Mouse (Mus musculus): ENCODE results near the gene Inpp5f.
"Not testable (repeated sequence)": the region's sequence is repeated elsewhere in the genome, so short reads cannot be mapped to it uniquely, and the experiment has no call there.

Inpp5f gene

DNA sequence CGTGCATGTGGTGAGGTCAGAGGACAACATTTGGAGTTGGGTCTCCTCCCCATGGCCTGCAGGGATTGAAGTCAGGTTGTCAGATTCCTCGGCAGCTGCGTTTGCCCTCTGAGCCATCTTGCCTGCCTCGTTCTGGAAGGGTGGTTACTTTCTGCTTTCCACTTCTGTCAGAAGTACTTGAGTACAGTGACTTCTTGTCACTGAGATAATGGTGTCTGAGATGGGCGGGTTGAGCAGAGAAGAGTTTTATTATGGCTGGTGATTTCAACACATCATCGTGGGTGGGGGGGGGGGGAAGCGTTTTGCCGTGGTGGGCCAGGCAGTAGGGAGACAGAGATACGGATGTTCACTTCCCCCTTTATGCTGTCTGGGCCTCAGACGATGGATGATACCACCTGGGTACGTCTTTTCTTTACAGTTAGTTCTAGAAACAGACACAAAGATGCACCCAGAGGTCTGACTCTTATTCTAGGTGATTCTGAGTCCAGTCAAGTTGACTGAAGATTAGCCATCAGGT lies 53.8 kb downstream of the Inpp5f start:
- DNase-seq (ENCODE audit: low read depth): no peak

DNA sequence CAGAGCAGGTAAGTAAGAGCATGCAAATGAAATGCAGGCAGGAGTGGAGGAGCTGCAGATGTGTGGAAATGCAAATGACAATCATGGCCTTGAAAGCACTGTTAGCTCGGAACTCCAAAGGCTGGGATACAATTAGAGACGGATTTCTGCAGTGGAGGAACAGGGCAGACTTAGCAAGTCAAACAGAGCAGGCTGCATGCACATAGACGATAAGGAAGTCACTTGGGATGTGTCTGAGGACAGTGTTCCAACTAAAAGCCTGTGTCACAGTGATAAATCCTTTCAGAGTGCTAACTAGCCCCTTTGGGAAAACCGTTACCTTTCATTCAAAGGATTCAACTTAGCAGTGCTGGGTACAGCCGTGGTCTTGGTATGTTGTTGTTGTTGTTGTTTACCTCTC lies 56.7 kb downstream of the Inpp5f start:
- DNase-seq (ENCODE audit: low read depth): no peak

DNA sequence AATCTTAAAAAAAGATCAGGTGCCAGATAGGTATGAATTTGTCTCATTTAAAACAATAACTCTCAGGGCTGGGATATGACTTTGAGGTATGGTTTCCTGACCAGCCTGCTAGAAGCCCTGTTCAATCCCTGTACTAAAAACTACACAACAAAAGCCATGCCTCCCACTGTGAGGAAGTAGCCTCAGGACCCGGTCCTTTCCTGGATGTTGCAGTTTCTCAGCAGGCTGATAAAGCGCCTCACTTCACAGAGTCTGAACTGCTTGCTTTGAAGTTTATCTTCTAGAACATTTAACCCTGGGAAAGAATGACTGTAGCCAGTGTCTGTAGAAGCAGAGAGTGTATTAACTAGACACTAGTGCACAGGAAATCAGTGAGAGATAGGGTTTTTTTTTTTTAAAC lies 57.7 kb downstream of the Inpp5f start:
- no peak for DNase-seq (ENCODE audit: low read depth)

DNA sequence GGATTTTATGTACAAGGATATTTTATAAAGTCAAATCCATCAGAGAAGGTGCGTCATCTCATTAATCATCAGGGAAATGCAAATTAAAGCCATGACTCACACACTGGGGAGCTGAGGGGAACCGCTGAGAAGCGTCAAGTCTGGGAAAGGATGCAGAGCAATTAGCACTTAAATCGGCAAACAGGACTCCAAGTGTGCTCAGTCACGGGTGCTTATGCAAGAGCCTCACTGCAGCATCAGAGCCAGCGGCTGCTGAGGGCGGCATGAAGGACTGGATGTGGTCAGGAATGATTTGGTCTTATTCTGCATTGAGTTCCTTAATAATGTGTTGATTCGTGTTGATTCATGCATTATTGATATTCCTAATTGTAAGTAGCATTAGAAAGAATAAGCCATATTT lies 60.8 kb downstream of the Inpp5f start:
- peak; percentile 78 for DNase-seq (ENCODE audit: low read depth)

DNA sequence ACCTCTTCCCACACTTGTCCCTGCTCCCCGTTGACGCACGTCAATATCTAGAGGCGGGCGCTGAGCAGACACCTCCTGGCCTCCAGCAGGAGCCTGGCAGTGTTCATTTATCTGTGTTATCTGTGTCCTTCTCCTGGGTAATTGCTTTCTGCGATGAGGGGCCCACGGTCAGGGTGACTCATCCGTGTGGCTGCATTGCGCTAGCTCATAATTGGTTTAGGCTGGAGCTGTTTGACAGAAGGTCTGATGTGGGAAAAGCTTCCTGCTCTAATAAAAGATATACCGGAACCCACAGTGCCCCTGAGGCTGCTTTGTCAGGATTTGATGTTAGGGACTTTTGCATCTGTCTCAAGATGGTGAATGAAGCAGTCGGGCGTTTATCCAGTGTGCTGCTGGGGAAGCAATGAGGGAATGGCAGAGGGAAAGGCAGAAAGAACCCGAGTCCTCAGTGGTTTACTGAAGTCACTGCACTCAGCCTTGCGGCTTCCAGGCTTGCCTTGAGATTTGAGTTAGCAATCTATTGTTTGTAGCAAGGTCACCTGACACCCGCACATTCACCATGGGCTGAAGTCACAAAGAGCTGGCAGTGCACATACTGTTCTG lies 61.4 kb downstream of the Inpp5f start:
- DNase-seq (ENCODE audit: low read depth): peak; percentile 62

DNA sequence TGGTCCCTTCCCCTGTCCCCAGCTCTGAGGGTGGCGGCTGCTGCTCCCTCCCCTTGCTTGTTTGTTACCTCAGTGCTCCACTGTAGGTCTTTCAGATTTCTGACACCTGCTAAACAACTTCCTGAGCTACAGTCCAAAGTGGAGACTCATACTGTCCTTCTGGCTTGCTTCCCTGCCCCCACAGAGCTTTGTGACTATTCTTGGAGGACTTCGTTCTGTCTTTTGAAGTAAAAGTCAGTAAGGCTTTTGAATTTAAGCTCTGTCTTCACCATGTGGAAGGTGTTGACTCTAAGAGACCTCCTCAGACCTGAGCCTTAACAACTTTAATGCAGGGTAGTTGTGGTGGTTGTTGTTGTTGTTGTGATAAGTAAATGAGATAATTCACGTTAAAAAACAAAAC lies 67.4 kb downstream of the Inpp5f start:
- no peak for DNase-seq (ENCODE audit: low read depth)

DNA sequence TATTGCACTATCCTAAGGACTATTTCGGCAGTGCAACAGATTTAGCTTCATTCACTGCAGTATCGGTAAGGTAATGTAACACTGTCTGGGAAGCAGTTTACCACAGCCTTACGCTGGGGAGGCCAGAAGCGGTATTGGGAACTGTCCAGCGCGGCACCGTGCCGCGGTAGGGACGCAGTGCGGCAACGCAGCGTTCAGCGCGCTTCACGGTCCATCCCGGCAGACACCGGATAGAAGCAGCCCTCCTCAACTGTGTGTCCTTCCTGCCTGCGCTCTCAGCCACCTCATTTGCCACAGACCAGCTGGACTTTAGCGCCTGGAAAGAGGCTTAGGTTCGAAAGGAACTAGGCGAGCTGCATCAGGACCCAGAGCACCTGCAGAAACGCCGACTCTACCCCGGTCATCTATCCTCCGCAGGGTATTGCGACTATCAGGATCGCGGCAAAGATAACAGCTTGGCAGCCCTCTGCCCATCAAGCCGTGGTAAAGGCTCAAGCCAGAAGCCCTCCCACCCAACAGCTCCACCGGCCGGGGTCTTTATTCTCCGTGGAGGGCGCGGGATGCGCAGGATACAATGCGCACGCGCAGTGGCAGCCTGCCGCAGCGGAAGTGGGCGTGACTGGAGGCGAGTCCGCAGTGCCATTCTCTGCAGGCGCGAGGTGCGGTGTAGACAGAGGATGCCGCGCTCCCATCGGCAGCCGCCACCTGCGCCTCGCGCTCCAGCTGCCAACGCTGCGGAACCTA lies 76.9 kb downstream of the Inpp5f start:
- DNase-seq (ENCODE audit: low read depth): no peak

DNA sequence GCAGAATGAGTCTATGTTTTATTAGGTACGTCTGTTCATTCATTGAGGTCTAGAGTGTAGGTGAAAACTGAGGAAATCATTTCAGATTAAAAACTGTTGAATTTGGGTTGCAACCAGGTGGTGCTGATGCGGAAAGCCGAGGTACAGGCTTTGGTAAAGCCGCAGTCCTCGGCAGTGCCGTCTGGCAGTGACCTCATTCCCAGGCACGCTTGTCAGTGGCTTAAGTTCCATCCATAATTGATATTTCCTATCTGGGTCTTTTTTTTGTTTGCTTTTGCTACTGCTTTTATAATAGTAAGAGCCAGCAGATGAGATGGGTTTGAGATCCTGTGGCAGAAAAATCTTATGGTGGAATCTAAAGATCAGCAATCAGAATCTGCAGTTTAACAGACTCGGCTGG lies 78.2 kb downstream of the Inpp5f start:
- DNase-seq (ENCODE audit: low read depth): no peak

DNA sequence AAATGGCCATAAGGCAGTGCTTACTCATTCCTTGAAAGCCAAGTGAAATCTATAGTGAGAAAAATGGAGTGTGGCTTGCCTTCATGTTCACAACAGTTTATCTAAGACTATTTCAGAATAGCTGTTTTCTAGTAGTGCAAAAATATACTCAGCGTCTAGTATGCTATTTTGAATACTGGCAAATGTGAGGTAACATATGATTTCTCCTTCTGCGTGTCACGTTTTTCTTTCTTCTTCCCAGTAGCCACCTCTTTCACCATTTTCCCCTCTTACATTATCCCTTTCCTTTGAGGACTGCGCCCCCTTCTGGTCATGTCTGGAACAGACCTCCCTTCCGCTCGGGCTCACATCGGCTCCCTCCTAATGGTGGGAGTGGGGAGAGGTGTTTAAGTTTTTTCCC lies 78.9 kb downstream of the Inpp5f start:
- DNase-seq (ENCODE audit: low read depth): peak; percentile 51

DNA sequence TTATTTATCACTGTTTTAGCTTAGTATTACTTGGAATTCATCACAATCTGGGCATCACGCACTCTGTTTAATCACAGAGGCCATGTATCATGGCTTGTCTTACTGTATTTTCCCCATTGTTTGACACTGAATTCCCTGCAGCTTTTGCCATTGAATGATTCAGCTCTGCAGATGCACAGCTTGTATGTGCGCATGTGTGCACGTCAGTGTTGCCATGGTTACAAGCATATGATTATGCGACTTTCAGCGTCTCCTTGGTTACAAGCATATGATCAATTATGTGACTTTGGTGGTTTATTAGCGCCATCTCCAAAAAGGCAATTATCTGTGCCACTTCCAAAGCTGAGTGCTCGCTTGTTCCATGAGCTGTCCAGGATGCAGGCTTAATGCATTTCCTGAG lies 79.7 kb downstream of the Inpp5f start:
- DNase-seq (ENCODE audit: low read depth): no peak

DNA sequence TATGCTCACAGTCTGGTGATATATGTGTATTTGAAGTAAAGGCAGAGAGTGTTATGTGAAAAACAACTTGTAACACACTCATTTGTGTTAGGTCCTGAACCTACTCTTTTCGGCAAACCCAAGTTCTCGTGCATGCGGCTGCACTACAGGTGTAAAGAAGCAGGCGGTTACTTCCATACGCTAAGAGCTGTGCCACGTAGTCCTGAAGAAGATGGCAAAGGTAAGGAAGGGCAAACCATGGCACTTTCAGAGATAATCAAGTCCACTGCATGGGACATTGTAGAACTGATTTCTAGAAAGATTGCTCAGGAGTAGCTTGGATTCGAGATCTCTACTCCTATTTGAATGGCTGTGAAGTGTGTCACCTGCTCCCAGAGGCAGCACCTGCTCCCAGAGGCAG lies 81.0 kb downstream of the Inpp5f start:
- no peak for DNase-seq (ENCODE audit: low read depth)

DNA sequence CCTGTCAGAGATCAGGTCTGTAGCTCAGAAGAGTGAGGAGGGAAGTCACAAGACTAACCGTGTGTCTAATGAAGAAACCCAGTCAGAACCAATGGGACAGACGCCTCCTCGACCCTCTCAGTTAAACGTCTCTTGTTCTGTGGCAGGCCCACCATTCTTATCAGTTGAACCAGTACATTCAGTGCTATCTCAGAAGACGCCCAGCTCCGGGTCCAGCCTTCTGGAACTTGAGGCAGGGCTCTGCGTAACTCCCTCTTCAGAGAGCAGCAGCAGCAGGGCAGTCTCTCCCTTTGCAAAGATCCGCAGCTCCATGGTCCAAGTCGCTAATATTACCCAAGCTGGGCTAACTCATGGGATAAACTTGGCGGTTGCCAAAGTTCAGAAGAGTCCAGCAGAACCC lies 83.7 kb downstream of the Inpp5f start:
- DNase-seq (ENCODE audit: low read depth): no peak

DNA sequence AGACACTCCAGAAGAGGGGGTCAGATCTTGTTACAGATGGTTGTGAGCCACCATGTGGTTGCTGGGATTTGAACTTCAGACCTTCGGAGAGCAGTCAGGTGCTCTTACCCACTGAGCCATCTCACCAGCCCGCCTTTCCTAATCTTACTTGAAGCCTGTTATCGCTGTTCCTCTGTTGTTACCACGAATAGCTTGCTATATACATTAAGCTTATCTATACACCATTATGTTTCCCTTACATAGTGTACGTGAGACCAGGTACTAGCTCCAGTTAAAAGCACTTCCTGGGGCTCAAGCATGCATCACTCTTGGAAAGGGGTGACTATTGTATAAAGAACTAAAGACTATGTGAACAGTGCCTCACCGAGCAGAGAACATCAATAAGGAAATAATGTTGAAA lies 88.8 kb downstream of the Inpp5f start:
- not testable (repeated sequence) for DNase-seq (ENCODE audit: low read depth)

DNA sequence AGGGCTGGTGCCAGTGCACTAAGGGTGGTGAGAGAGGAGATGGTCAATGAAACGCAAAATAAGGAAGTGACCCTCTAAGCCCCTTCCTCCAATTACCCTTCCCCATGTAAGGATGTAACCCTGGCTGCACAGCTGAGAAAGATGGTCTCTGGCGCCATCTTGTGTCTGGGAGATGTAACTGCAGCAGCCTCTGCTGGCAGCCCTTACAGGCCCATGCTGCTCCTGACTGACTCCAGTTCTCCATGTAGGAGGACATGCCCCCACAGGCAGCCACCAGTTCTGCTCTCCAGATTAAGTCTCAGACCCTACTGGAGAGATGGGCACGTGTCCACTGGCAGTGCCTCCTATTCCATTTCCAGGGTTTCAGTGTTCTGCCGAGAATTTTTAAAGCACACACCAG lies 94.6 kb downstream of the Inpp5f start:
- no peak for DNase-seq (ENCODE audit: low read depth)

DNA sequence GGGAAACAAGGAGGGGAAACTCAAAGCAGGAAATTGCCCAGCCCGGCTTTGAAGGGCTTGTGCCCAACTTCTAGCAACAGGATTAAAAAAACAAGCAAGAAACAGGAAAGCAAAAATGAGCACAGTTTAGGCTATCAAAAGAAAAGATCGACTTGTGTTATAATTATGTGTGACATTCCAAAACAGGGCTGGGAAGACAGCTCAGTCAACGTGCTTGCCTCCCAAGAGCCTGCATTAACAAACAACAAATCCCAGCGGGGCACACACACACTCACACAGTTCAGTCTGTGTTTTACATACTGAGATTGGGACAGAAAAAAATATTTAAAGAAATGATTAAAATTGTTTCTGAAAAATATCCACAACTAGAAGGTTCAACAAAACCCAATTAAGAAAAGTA lies 106.9 kb downstream of the Inpp5f start:
- DNase-seq (ENCODE audit: low read depth): no peak

DNA sequence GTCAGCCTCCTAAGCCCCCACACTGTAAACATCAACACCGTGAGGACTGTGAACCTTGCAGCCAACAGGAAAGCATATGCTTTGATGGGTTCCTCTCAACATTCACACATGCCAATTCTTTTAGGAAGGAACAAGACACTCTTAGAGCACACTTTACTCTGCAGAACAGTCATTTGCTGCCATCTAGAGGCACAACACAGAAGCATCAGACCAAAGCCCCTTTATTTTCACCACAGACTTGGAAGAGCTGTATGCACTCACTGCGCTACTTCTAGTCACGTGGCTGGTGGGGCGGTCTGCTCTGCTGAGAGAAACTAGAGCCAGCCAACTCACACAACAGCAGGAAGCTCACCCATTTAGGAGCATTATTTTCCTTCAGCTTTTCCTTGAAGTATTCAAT lies 113.6 kb downstream of the Inpp5f start:
- DNase-seq (ENCODE audit: low read depth): peak; percentile 90

DNA sequence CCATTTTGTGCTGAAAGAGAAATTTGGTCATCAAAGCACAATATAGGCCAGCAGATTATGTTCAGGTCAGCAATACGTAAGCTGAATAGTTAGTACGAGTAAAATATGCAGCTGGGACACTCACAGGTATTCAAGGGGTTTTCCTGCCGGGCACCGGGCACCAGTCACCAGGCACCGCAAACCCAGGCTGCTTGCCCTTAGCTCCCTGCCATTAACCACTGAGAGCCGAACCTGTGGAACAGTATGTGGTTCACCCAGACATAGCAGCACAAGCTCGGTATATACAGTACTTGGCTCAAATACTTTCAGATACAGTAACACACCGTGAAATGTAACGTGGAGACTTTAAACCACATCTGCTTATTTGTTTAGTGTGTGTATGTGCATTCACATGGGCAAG lies 114.1 kb downstream of the Inpp5f start:
- DNase-seq (ENCODE audit: low read depth): no peak

DNA sequence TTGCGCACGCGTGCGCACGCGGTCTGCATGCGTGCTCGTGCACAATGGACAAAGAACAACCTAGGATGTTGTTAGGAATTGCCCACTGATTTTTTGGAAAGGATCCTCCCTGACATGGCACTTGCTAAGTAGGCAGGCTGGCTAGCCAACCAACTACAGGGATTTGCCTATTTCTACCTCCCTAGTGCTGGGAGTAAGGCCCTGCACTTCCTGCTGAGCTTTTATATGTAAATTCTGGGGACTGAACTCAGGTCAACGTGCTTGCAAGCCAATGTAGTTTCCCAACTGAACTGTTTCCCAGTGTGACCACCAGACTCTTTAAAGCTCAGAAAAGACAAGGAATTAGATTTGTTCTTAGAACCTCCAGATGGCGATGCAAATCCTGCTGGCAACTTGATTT lies 115.9 kb downstream of the Inpp5f start:
- no peak for DNase-seq (ENCODE audit: low read depth)

DNA sequence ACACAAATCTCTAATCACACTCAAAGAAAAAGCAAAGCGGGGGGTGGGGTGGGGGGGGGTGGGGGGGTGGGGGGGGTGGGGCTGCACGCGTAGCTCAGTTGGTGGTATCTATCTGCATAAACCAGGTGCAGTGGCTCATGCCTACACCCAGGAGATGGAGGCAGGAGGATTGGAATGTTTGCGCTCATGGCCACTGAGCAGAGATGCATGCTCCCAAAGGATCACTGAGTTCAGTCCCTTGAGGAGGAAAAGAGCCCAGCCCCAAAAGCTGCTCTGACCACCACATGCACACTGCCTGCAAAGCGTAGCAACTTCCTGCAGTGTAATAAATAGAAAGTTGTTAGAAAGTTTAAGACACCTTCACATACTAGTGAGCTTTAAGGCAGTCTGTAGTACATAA lies 116.6 kb downstream of the Inpp5f start:
- DNase-seq (ENCODE audit: low read depth): no peak

DNA sequence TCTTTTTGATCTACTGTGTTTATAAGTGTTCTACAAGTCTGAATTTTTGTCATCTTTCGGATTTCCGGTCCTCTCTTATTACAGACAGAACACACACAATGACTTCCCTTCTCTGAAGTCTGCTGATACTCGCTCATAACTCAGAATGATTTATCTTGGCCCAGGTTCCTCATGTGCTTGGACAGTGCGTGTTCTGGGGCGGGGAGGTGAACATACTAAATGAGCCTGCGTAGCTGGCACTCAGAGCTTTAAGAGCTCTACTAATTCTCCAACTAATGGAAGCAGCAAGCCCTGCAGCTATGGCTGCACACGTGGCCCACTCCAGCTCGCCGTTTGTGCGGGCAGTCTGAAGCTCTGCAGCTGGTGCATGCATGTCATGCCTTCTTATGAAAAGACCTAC lies 117.6 kb downstream of the Inpp5f start:
- no peak for DNase-seq (ENCODE audit: low read depth)

DNA sequence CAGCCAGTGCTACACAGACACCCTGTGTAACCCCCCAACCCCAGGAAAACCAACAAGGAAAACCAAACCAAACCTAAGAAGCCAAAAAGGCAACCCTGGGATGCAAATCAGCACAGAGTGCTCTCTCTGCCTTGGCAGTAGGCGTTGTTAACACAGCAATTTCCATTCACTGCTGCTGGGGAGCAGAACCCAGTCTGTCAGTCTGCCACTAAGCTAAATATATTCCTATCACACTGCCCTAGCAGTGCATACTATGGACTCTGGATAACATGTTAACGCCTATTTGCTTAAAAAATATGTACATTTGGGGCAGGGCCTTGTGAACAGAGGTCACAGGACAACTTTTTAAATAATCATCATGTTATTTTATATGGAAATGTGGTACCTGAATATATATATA lies 120.5 kb downstream of the Inpp5f start:
- DNase-seq (ENCODE audit: low read depth): no peak

DNA sequence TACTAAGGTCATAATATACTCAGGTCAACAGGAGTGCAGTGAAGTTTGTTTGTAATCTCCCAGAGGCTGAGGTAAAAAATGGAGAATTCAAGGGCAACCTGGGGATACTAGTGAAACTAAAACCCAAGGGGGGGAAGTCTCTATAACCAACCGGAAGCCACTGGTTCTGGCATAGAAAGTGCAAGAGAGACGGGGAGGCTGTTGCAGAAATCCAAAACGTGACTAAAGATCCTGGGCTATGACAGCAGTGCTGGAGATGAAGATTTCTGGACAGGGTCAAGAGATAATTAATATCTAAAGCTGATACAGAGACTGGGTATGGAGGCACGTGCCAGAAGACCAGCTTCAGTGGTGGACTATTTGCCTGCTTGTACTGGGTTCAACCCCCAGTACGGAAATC lies 126.9 kb downstream of the Inpp5f start:
- no peak for DNase-seq (ENCODE audit: low read depth)

DNA sequence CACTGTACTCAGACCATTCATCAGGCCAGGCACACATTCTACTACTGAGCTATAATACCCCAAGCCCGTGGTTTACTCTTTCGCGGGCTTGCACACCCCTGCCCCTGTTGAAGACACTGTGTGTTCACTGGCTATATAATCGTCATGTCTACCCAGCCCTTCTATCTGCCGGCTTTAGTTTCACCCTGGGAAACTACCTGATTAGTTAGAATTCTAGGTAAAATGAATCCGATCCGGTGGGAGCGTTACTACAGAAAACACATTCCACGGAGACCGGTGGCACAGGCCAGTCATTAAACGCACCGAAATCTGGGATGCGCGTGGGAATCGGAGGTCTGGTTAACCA lies 128.0 kb downstream of the Inpp5f start:
- no peak for DNase-seq (ENCODE audit: low read depth)

All from fibroblast of lung, adult 2 months (primary cell).